Mouse (Mus musculus): ENCODE data around the gene Megf6.

- no peak for TF ChIP-seq CTCF (conservative IDR thresholded peaks at IDR 0.05 in 1 of 2, IDR thresholded peaks at IDR 0.05 in 1 of 2; ENCODE audit: low read depth in 2 of 2, low read length in 2 of 2)
- no peak for TF ChIP-seq JUND (conservative IDR thresholded peaks at IDR 0.05; ENCODE audit: low read depth, low read length)
- no peak for TF ChIP-seq NELFE (IDR thresholded peaks at IDR 0.05; ENCODE audit: low read depth, low read length)
- no peak for TF ChIP-seq MYC (IDR thresholded peaks at IDR 0.05; ENCODE audit: low read depth, low read length)
- no peak for TF ChIP-seq HCFC1 (IDR thresholded peaks at IDR 0.05; ENCODE audit: low read depth, low read length)
- no peak for TF ChIP-seq E2F4 (IDR thresholded peaks at IDR 0.05; ENCODE audit: insufficient replicate concordance, low read depth, low read length)
- TF ChIP-seq GABPA (IDR thresholded peaks at IDR 0.05; ENCODE audit: insufficient replicate concordance, low read depth, low read length): no peak
- no peak for TF ChIP-seq JUN (IDR thresholded peaks at IDR 0.05; ENCODE audit: insufficient read depth, low read depth, low read length)
- no peak for TF ChIP-seq EP300 (IDR thresholded peaks at IDR 0.05; ENCODE audit: low read length)
- TF ChIP-seq POLR2A (IDR thresholded peaks at IDR 0.05; ENCODE audit: low read depth, low read length): no peak
- TF ChIP-seq CHD2 (IDR thresholded peaks at IDR 0.05; ENCODE audit: low read length): no peak
- TF ChIP-seq CHD1 (IDR thresholded peaks at IDR 0.05; ENCODE audit: low read depth, low read length): no peak
- no peak for TF ChIP-seq KAT2A (IDR thresholded peaks at IDR 0.05; ENCODE audit: insufficient replicate concordance, low read length)
- TF ChIP-seq ZNF384 (IDR thresholded peaks at IDR 0.05; ENCODE audit: low read depth, low read length): no peak
Measured at GRCm38 (mm10) chr4:154157970-154158662, 12.4 kb upstream of the Megf6 start.

Data from CH12.LX (cell line).